In genomic region chr1:90060599-90060998, GRCm38 (mm10) we compare ENCODE assay signal across 8 mouse cellular contexts. TPM values are rescaled to one million over a fixed set of nuclear protein-coding genes. Genes with fewer than 3 reads are reported as not detected.
DNase-seq lines count a peak whose midpoint lies in the region; ATAC-seq and TF ChIP-seq lines count a peak whose summit lies in the region.

No protein-coding gene starts in this region.

- no peak for TF ChIP-seq POLR2A in cerebellum, adult 2 months (IDR thresholded peaks at IDR 0.05; ENCODE audit: borderline replicate concordance, insufficient read depth, low read length)
- no peak for TF ChIP-seq POLR2A in kidney, adult 2 months (IDR thresholded peaks at IDR 0.05; ENCODE audit: low read depth, low read length)

- H3K4me3 ChIP-seq in cerebellum, adult 2 months (replicated peaks; ENCODE audit: insufficient read depth, low read depth, low read length): no peak overlapping the region
- H3K4me3 ChIP-seq in kidney, adult 2 months (ENCODE audit: insufficient read depth, low read depth, low read length): no peak overlapping the region
- no peak overlapping the region for H3K4me3 ChIP-seq in midbrain, embryonic 16.5 days (ENCODE audit: low read depth, low read length)

- 10% methylated on average over 7 of the region's 7 CpGs for WGBS in cerebellum, adult 2 months
- WGBS in kidney, adult 2 months: 18% methylated on average over 7 of the region's 7 CpGs
- WGBS in midbrain, embryonic 16.5 days: 14% methylated on average over 7 of the region's 7 CpGs

- DNase-seq in thymus, postnatal 4 days: peak; percentile 42
- DNase-seq in thymus, postnatal 36 days: no peak
- peak; percentile 34 to 45 for DNase-seq in cerebellum, adult 2 months
- DNase-seq in forelimb bud, embryonic 11.5 days (ENCODE audit: low read depth, low spot score): peak; percentile 59
- DNase-seq in kidney, adult 2 months: peak; percentile 75
- DNase-seq in left cerebral cortex, postnatal 36 days (ENCODE audit: low spot score in 2 of 2): peak; percentile 35 to 54
- peak; percentile 8 for DNase-seq in testis, postnatal 14 days (ENCODE audit: low spot score)

- peak; percentile 72; the same call in 1 of the 2 replicates for ATAC-seq in midbrain, embryonic 16.5 days

- peak; percentile 59 for TF ChIP-seq CTCF in cerebellum, adult 2 months (IDR thresholded peaks at IDR 0.05; ENCODE audit: borderline replicate concordance, insufficient read depth, low read depth, low read length)
- peak; percentile 39 for TF ChIP-seq CTCF in kidney, adult 2 months (conservative IDR thresholded peaks at IDR 0.05; ENCODE audit: insufficient read depth, insufficient read length, low read depth, low read length)

- no peaks in the 10 kb centered on the region for H3K9me3 ChIP-seq in midbrain, embryonic 16.5 days (replicated peaks; ENCODE audit: control insufficient read depth, low read length, poor library complexity, severe bottlenecking)

- no peak overlapping the region for H3K9ac ChIP-seq in midbrain, embryonic 16.5 days (ENCODE audit: low read depth, low read length)

- intact Hi-C loops in left cerebral cortex, postnatal 36 days (cut with DNase I): loop anchor here (1.0 to 5.0 kb wide), 3 partner anchors 142 to 897 kb away; partner anchors contain the start of gene Ackr3

- no peak overlapping the region for H3K4me2 ChIP-seq in midbrain, embryonic 16.5 days (ENCODE audit: low read length)

- H3K36me3 ChIP-seq in kidney, adult 2 months (ENCODE audit: control insufficient read depth, insufficient read depth, low read length): no peaks in the 10 kb centered on the region
- no peaks in the 10 kb centered on the region for H3K36me3 ChIP-seq in midbrain, embryonic 16.5 days (ENCODE audit: control insufficient read depth, insufficient read depth, low read length)

- H3K4me1 ChIP-seq in cerebellum, adult 2 months (ENCODE audit: control insufficient read depth, insufficient read depth, low read length): no peaks in the 10 kb centered on the region
- no peaks in the 10 kb centered on the region for H3K4me1 ChIP-seq in kidney, adult 2 months (ENCODE audit: control insufficient read depth, insufficient read depth, low read length)
- no peaks in the 10 kb centered on the region for H3K4me1 ChIP-seq in midbrain, embryonic 16.5 days (ENCODE audit: control insufficient read depth, insufficient read depth, low read length)

- H3K27ac ChIP-seq in cerebellum, adult 2 months (ENCODE audit: insufficient read depth, low read length): no peak overlapping the region
- H3K27ac ChIP-seq in kidney, adult 2 months (ENCODE audit: insufficient read depth, low read depth, low read length): no peak overlapping the region
- no peak overlapping the region for H3K27ac ChIP-seq in midbrain, embryonic 16.5 days (ENCODE audit: low read length)

- no peaks in the 10 kb centered on the region for H3K27me3 ChIP-seq in cerebellum, adult 2 months (ENCODE audit: control insufficient read depth, insufficient read depth, low read length)
- no peaks in the 10 kb centered on the region for H3K27me3 ChIP-seq in kidney, adult 2 months (replicated peaks; ENCODE audit: control insufficient read depth, insufficient read depth, low read length)
- no peaks in the 10 kb centered on the region for H3K27me3 ChIP-seq in midbrain, embryonic 16.5 days (ENCODE audit: control insufficient read depth, insufficient read depth, low read depth, low read length)

RNA-seq across cellular contexts. Expression of gene Asb18, which starts 46.1 kb away (rescaled TPM):
- polyA plus RNA-seq in cerebellum, adult 2 months (2012; rRNA removed): 1.3 and 1.5 TPM in 2 replicates
- 0.81 TPM in 1 of 2 replicates, not detected in the other for polyA plus RNA-seq in kidney, adult 2 months (2012; rRNA removed)
- total RNA-seq in left cerebral cortex, postnatal 36 days (2021): 1 to 10 TPM; 1.6 to 1.7 TPM
- polyA plus RNA-seq in midbrain, embryonic 16.5 days (2015; fragmentation: Nextera tagmentation; extraction: Ambion mirVana): 0.39 and 0.52 TPM in 2 replicates

Comparison
In these comparisons a context has a peak if more than half of its experiments do, and no peak if none do; other contexts are left out.
1. DNase-seq: peak in thymus, postnatal 4 days (single experiment), cerebellum, adult 2 months (2 of 2), forelimb bud, embryonic 11.5 days (single experiment), kidney, adult 2 months (single experiment), left cerebral cortex, postnatal 36 days (2 of 2) and testis, postnatal 14 days (single experiment); none in thymus, postnatal 36 days (0 of 2).